ENCODE assay signal across 18 mouse cellular contexts in the genomic region with DNA sequence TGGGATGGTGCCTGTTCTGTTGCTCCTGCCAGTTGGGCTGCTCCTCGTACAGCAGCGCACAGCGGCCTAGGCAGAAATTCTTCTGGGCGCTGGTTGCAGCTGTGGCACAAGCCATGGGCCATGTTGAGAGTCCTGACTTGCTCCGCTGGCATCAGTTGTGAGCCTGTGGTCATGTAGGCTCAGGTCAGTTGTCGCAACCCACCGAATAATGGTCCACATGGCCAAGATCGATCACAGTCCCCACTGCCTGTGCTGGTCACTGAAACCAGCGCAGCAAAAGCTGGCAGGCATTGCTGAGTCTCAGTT.
A peak's percentile ranks its signal among the peaks of the same experiment; 100 is the strongest.
DNase-seq lines count a peak whose midpoint lies in the region; ATAC-seq and TF ChIP-seq lines count a peak whose summit lies in the region.
"Had no signal": no experiment of that assay in that cellular context is flagged by ENCODE, and none has a peak within 500 bp of the region (broad histone marks: within the 10 kb centered on the region; RNA-seq: fewer than 3 reads in every experiment).

No protein-coding gene starts in this region.

- no peak overlapping the region for H3K27ac ChIP-seq in forebrain, embryonic 11.5 days (ENCODE audit: low read depth, low read length)
- H3K27ac ChIP-seq in forebrain, embryonic 10.5 days = no peak overlapping the region
- no peak overlapping the region for H3K27ac ChIP-seq in kidney, embryonic 14.5 days (ENCODE audit: low read depth, low read length)
- H3K27ac ChIP-seq in kidney, adult 2 months (ENCODE audit: insufficient read depth, low read depth, low read length) = no peak overlapping the region
- no peak overlapping the region for H3K27ac ChIP-seq in midbrain, embryonic 15.5 days
- H3K27ac ChIP-seq in midbrain, embryonic 10.5 days (replicated peaks) = no peak overlapping the region
- H3K27ac ChIP-seq in embryonic facial prominence, embryonic 13.5 days = no peak overlapping the region
- H3K27ac ChIP-seq: kidney, postnatal 0 days; liver, embryonic 13.5 days; stomach, embryonic 15.5 days had no signal

- H3K27me3 ChIP-seq in forebrain, embryonic 11.5 days (ENCODE audit: control insufficient read depth, insufficient read depth, low read length) = no peaks in the 10 kb centered on the region
- H3K27me3 ChIP-seq in forebrain, embryonic 10.5 days (ENCODE audit: poor library complexity, severe bottlenecking) = no peaks in the 10 kb centered on the region
- no peaks in the 10 kb centered on the region for H3K27me3 ChIP-seq in kidney, embryonic 14.5 days (ENCODE audit: control insufficient read depth, insufficient read depth, low read length)
- no peaks in the 10 kb centered on the region for H3K27me3 ChIP-seq in kidney, adult 2 months (replicated peaks; ENCODE audit: control insufficient read depth, insufficient read depth, low read length)
- H3K27me3 ChIP-seq in midbrain, embryonic 15.5 days (replicated peaks) = no peaks in the 10 kb centered on the region
- no peaks in the 10 kb centered on the region for H3K27me3 ChIP-seq in midbrain, embryonic 10.5 days (ENCODE audit: low read depth, poor library complexity, severe bottlenecking)
- H3K27me3 ChIP-seq in embryonic facial prominence, embryonic 13.5 days = no peaks in the 10 kb centered on the region
- H3K27me3 ChIP-seq: heart, embryonic 12.5 days; liver, embryonic 13.5 days; Patski; stomach, embryonic 15.5 days had no signal

- H3K9me3 ChIP-seq in forebrain, embryonic 11.5 days (ENCODE audit: control insufficient read depth, low read length) = no peaks in the 10 kb centered on the region
- H3K9me3 ChIP-seq in forebrain, embryonic 10.5 days = no peaks in the 10 kb centered on the region
- no peaks in the 10 kb centered on the region for H3K9me3 ChIP-seq in kidney, embryonic 14.5 days (ENCODE audit: control insufficient read depth, low read length)
- no peaks in the 10 kb centered on the region for H3K9me3 ChIP-seq in midbrain, embryonic 15.5 days
- no peaks in the 10 kb centered on the region for H3K9me3 ChIP-seq in midbrain, embryonic 10.5 days (replicated peaks)
- H3K9me3 ChIP-seq in embryonic facial prominence, embryonic 13.5 days = no peaks in the 10 kb centered on the region
- H3K9me3 ChIP-seq: heart, embryonic 12.5 days; liver, embryonic 13.5 days; stomach, embryonic 15.5 days had no signal

- no peaks in the 10 kb centered on the region for H3K36me3 ChIP-seq in forebrain, embryonic 11.5 days (ENCODE audit: control insufficient read depth, insufficient read depth, low read length)
- H3K36me3 ChIP-seq in forebrain, embryonic 10.5 days (replicated peaks) = no peaks in the 10 kb centered on the region
- H3K36me3 ChIP-seq in kidney, embryonic 14.5 days (ENCODE audit: control insufficient read depth, insufficient read depth, low read length) = no peaks in the 10 kb centered on the region
- H3K36me3 ChIP-seq in kidney, adult 2 months (ENCODE audit: control insufficient read depth, insufficient read depth, low read length) = no peaks in the 10 kb centered on the region
- H3K36me3 ChIP-seq in midbrain, embryonic 15.5 days (replicated peaks) = no peaks in the 10 kb centered on the region
- H3K36me3 ChIP-seq in midbrain, embryonic 10.5 days = no peaks in the 10 kb centered on the region
- H3K36me3 ChIP-seq in embryonic facial prominence, embryonic 13.5 days = no peaks in the 10 kb centered on the region
- H3K36me3 ChIP-seq: G1E; heart, embryonic 12.5 days; liver, embryonic 13.5 days; stomach, embryonic 15.5 days had no signal

- H3K4me3 ChIP-seq in forebrain, embryonic 11.5 days (ENCODE audit: low read depth, low read length) = no peak overlapping the region
- H3K4me3 ChIP-seq in forebrain, embryonic 10.5 days = no peak overlapping the region
- no peak overlapping the region for H3K4me3 ChIP-seq in kidney, embryonic 14.5 days (ENCODE audit: low read length)
- no peak overlapping the region for H3K4me3 ChIP-seq in kidney, adult 2 months (ENCODE audit: insufficient read depth, low read depth, low read length)
- no peak overlapping the region for H3K4me3 ChIP-seq in midbrain, embryonic 15.5 days
- no peak overlapping the region for H3K4me3 ChIP-seq in midbrain, embryonic 10.5 days
- H3K4me3 ChIP-seq in embryonic facial prominence, embryonic 13.5 days = no peak overlapping the region
- H3K4me3 ChIP-seq: heart, embryonic 12.5 days; liver, embryonic 13.5 days; stomach, embryonic 15.5 days had no signal

- ATAC-seq in forebrain, embryonic 11.5 days (replicated peaks; ENCODE audit: low FRiP score) = peak; percentile 58
- ATAC-seq in kidney, embryonic 14.5 days (ENCODE audit: low FRiP score, low TSS enrichment) = 0 out of 2 replicates have a peak, but pooled peaks have one; percentile 24
- peak; percentile 52 for ATAC-seq in midbrain, embryonic 15.5 days (replicated peaks)
- ATAC-seq in embryonic facial prominence, embryonic 13.5 days (ENCODE audit: insufficient number of reproducible peaks, insufficient read depth, low FRiP score, low TSS enrichment, low read depth) = no peak
- no peak for ATAC-seq in activated CD4-positive, CD25-positive, alpha-beta regulatory T cell, adult 4 months
- ATAC-seq: Patski had no signal

- no peak overlapping the region for H3K9ac ChIP-seq in forebrain, embryonic 11.5 days (ENCODE audit: low read length)
- no peak overlapping the region for H3K9ac ChIP-seq in kidney, embryonic 14.5 days (ENCODE audit: low read depth, low read length)
- H3K9ac ChIP-seq in midbrain, embryonic 15.5 days = no peak overlapping the region
- H3K9ac ChIP-seq in embryonic facial prominence, embryonic 13.5 days = no peak overlapping the region
- H3K9ac ChIP-seq: forebrain, postnatal 0 days; heart, embryonic 12.5 days; liver, embryonic 13.5 days; stomach, embryonic 15.5 days had no signal

- no peaks in the 10 kb centered on the region for H3K4me1 ChIP-seq in forebrain, embryonic 11.5 days (replicated peaks; ENCODE audit: control insufficient read depth, insufficient read depth, low read length)
- H3K4me1 ChIP-seq in forebrain, embryonic 10.5 days = peaks cover 4% of the 10 kb centered on the region; the same call in 1 of the 2 replicates
- no peaks in the 10 kb centered on the region for H3K4me1 ChIP-seq in kidney, embryonic 14.5 days (ENCODE audit: control insufficient read depth, insufficient read depth, low read length)
- no peaks in the 10 kb centered on the region for H3K4me1 ChIP-seq in kidney, adult 2 months (ENCODE audit: control insufficient read depth, insufficient read depth, low read length)
- H3K4me1 ChIP-seq in midbrain, embryonic 15.5 days = no peaks in the 10 kb centered on the region
- H3K4me1 ChIP-seq in midbrain, embryonic 10.5 days = no peaks in the 10 kb centered on the region
- no peaks in the 10 kb centered on the region for H3K4me1 ChIP-seq in embryonic facial prominence, embryonic 13.5 days
- H3K4me1 ChIP-seq: heart, embryonic 12.5 days; liver, embryonic 13.5 days; stomach, embryonic 15.5 days had no signal

- no peak for DNase-seq in forebrain, embryonic 11.5 days (ENCODE audit: low spot score)
- DNase-seq in forebrain, embryonic 10.5 days (ENCODE audit: extremely low spot score, low spot score) = no peak
- no peak for DNase-seq in kidney, adult 2 months
- DNase-seq in midbrain, embryonic 10.5 days (ENCODE audit: low spot score) = no peak
- DNase-seq: cerebellum, adult 11-12 months; thymus, adult 18-20 months; thymus, postnatal 36 days had no signal

- no peak overlapping the region for H3K4me2 ChIP-seq in forebrain, embryonic 11.5 days (ENCODE audit: low read depth, low read length, severe bottlenecking)
- no peak overlapping the region for H3K4me2 ChIP-seq in kidney, embryonic 14.5 days (replicated peaks; ENCODE audit: low read depth, low read length)
- no peak overlapping the region for H3K4me2 ChIP-seq in midbrain, embryonic 15.5 days
- 0 out of 2 replicates have a peak overlapping the region, but pooled peaks have one; percentile 18 for H3K4me2 ChIP-seq in embryonic facial prominence, embryonic 13.5 days
- H3K4me2 ChIP-seq: heart, embryonic 12.5 days; liver, embryonic 13.5 days; stomach, embryonic 15.5 days had no signal

- no peak for TF ChIP-seq CTCF in kidney, adult 2 months (conservative IDR thresholded peaks at IDR 0.05; ENCODE audit: insufficient read depth, insufficient read length, low read depth, low read length)

- 80% methylated on average over 9 of the region's 9 CpGs for WGBS in forebrain, embryonic 11.5 days
- WGBS in forebrain, embryonic 10.5 days = 80% methylated on average over 9 of the region's 9 CpGs
- 83% methylated on average over 9 of the region's 9 CpGs for WGBS in kidney, embryonic 14.5 days
- 84% methylated on average over 9 of the region's 9 CpGs for WGBS in kidney, adult 2 months
- WGBS in midbrain, embryonic 15.5 days = 75% methylated on average over 9 of the region's 9 CpGs
- 78% methylated on average over 9 of the region's 9 CpGs for WGBS in midbrain, embryonic 10.5 days
- 79% methylated on average over 9 of the region's 9 CpGs for WGBS in embryonic facial prominence, embryonic 13.5 days

- no peak for TF ChIP-seq POLR2A in kidney, adult 2 months (IDR thresholded peaks at IDR 0.05; ENCODE audit: low read depth, low read length)

Comparison
In these comparisons a context has a peak if more than half of its experiments do, and no peak if none do; other contexts are left out.
1. ATAC-seq: peak in forebrain, embryonic 11.5 days (single experiment), kidney, embryonic 14.5 days (single experiment) and midbrain, embryonic 15.5 days (single experiment); none in embryonic facial prominence, embryonic 13.5 days (single experiment) and activated CD4-positive, CD25-positive, alpha-beta regulatory T cell, adult 4 months (single experiment).